Mouse (Mus musculus) thymus, postnatal 25 days (tissue): ENCODE measurements around the gene Ppp1r3e.

Source experiments
- DNase-seq: peaks from one replicate; pipeline ENCODE4 v3.0.0; 2022

Gene Ppp1r3e

GRCm38 (mm10) chr14:54876539-54877047, 757 bp downstream of the Ppp1r3e start:
- DNase-seq: peak; percentile 83

GRCm38 (mm10) chr14:54875844-54876538, 1.4 kb downstream of the Ppp1r3e start:
- DNase-seq: no peak

GRCm38 (mm10) chr14:54874165-54874564, 3.2 kb downstream of the Ppp1r3e start:
- no peak for DNase-seq

DNA sequence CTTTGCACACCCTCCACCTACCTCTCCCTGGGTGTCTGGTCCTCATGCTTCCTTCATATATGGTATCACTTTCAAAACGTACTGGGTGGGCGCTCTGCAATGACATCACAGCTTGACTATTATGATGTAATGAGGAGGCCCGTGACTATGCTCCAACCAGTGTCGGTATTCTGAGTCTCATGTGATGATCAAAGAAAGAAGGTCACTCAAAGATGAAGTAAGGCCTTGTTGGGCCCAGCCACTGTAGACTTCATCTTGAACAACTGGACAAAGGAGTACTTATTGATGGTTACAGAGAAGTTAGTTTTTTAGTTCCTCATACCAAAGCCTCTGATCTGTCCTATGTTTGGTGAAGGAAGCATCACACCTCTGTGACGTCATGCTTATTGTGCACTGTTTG, 6.5 kb downstream of the Ppp1r3e start, which contains the start of gene Homez:
TSS of gene Homez (minus strand) at position 101 of the 400 bp plus-strand sequence.
- DNase-seq: no peak

DNA sequence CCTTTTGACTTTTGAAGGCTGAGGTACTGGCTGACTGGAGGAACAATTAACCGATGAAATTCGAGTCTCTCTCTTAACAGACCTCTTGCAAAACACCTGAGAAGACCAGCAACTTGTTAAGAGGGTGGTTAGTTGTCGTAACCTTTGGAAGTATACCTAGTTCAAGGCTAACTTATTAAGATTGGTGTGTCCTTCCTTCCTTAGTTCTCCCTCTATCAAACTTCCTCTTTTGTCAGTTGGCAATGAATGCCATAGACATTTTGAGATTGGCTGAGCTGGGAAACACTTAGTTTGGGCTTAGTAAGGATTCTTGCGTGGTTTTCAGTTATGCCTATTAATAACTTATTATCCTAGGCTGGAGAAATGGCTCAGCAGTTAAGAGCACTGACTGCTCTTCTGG, 9.3 kb downstream of the Ppp1r3e start:
- DNase-seq: no peak

GRCm38 (mm10) chr14:54866936-54867335, 10.4 kb downstream of the Ppp1r3e start:
- DNase-seq: peak; percentile 53

DNA sequence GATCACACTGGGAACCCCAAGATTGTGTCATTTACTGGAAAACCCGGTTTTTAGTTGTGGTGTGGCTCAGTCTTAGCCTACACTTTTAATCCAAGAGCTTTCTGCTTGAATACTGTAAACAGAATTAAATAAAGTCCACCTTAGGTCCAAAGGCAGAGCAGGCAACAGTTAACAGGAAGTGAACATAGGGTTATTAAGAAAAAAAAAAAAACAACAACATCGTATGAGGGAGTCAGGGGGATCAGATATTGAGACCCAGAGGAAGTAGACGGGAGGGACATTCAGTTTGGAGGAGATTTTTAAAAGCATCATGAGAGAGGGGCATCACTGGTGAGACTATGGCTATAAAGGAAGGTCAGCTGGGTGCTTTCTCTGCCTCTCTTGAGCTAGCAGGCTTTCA, 11.1 kb downstream of the Ppp1r3e start:
- DNase-seq: no peak

DNA sequence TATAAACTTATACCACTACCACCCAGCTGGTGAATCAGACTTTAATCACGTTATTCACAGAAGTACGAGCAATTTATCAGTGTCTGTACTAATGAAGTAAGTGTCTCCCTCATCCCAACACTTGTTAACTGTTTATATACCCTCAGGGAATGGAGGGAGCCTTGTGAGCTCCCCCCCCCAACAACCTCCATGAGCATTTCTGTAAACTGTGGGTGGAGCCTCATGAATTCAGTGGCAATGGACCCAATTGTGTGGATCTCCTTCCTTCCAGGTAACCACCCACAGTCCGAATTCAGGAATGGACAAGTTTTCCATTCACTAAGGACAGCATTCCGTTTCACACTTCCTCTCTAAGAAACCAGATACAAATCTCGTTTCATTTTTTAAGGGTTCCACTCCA, 11.7 kb downstream of the Ppp1r3e start:
- no peak for DNase-seq

DNA sequence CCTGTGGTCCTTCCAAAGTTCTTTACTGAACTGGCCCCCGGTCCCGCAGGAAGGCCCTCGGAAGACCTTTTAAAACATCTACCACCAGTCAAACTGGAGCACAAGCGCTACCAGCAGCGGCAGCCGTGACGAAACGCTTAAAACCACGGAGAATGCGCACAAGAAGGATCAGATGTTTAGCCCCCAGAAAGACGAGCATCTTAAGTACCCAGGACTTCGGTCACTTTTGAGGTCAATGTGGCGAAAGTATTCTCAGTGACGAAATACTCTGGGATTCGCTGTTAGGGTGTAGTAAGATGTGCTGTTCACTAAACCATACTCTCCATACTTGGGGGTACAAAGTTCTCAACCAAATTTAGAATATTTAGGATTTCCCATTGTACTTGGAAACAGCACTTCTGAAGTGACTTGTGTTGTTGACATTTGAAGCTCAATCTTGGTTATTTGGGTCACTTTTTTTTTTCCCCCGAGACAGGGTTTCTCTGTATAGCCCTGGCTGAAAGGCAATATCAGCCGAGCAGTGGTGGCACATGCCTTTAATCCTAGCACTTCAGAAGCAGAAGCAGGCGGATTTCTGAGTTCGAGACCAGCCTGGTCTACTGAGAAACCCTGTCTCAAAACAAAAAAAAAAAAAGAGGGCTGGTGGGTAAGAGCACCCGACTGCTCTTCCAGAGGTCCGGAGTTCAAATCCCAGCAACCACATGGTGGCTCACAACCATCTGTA, 12.9 kb downstream of the Ppp1r3e start:
- DNase-seq: peak; percentile 13

DNA sequence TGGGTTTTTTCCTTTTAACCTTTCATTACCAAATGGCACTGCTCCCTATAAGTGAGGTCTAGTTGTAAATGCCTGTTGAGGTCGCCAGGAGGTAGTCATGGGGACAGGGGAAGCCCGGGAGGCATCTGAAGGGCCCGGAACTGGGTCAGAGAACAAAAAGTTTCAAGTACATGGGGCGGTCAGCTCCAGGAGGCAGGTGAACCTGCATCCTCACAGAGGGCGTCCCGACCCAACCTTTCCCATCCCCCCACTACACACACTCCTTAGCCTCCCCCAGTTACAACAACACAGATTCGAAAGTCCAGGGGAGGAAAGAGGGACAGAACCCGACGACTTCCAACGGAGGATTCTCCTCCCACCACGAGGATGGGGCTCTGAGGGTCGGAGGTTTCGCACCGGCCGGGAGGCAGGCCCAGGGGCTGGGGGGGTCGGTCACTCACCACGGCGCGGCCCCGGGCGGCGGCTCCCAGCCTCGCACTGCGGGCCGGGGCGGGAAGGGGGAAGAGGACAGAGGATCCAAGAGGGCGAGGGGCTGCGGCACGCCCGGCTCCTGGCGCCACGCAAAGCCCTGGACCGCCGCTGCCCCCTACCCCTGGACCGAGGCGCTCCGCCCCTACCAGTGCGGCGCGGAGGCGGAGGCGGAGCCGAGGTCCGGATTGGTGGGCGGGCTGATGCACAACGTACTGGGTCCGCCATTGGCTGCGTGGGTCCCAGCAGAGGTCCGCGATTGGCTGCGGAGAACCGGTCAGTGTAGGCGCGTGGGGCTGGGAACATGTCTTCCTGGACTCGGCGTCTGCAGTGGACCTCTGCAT, 13.6 kb downstream of the Ppp1r3e start:
- peak; percentile 83 for DNase-seq

DNA sequence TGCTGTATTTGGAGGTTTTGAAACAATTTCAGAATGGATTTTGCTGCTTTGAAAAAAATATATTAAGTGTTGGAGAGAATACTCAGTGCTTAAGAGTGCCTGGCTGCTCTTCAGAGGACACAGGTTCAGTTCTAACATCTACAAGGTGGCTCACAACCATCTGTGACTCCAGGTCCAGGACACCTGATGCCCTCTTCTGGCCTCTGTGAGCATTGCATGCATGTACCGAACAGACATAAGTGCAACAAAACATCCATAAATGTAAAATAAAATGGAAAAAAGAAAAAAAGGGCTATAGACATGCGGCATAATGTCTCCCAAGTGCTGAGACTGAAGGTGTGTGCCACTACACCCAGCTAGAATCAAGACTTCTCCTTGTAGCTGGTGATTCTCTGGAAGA, 16.8 kb downstream of the Ppp1r3e start:
- DNase-seq: peak; percentile 68

DNA sequence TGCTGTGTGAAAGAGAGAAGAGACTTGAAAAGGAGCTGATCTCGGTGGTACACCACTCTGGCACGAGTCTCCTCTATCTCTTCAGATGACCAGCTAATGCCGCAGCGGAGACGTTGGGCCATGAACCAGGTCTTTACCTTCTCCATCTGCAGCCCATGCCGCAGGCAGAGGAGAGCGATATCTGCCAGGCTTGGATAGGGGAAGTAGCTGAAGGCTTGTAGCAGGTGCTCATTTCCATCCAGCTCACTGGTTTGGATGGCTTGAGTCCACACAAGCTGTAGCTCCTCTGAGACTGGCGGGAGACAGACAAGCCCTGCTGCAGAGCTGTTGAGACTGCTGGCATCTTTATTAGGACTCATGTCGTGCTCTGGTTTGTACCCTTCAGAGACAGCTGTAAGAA, 19.5 kb downstream of the Ppp1r3e start:
- DNase-seq: no peak

DNA sequence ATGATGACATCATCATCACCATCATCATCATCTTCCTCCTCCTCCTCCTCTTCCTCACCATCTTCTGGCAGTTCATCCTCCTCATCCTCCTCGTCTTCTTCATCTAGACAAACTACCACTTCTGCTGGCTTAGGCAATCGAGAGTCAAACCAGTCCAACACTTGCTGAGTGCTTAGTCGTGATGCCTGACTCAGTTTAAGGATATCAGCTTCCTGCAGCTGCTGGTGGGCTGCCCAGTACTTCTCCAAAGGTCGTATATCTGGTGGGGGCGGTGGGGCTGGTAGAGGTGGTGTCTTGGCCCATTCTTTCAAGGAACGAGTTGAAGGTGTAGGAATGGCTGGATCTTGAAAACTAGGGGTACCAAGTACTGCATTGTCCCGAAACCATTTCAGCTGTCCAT, 20.6 kb downstream of the Ppp1r3e start:
- no peak for DNase-seq

DNA sequence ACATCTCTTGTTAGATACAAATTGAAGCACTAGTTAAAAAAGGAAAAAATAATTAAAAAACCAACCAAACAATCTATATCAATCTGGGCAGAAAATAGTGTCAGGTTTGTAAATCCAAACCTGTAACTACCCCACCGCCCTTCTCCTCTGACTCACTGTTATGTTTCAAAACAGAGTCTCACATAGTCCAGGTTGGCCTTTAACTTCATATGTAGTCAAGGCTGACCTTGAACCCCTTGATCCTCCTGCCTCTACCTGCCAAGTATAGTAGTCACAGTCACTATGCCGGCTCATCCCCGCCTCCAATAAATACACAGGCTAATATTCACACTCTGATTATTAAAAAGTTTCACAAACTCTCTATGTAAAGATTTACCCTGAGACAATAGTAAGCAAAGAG, 21.6 kb downstream of the Ppp1r3e start:
- DNase-seq: no peak

- no peak for DNase-seq
These were observed 33.9 kb downstream of the Ppp1r3e start for GRCm38 (mm10) chr14:54843461-54843860.

GRCm38 (mm10) chr14:54823716-54824115, 53.6 kb downstream of the Ppp1r3e start:
- no peak for DNase-seq
